Mouse (Mus musculus) macrophage (primary cell): ENCODE results near the gene Olfr639. TPM values are rescaled to one million over a fixed set of nuclear protein-coding genes. Genes with fewer than 3 reads are reported as not detected.

Experiments used
- polyA plus RNA-seq: library from polyadenylated mRNA; stranded (reverse); fragments of 250-400 nt; gene quantifications from 3 replicates; pipeline ENCODE4 v1.2.4, GENCODE M21; 2018; ENCODE audit warnings: inconsistent platforms

Olfr639 gene
- polyA plus RNA-seq, 1 experiment from 2014 or later, result not detected

Other genes with a start within 250 kb of the Olfr639 start
- not detected in 3 replicates for gene Olfr69, start 245.7 kb downstream of the Olfr639 start, polyA plus RNA-seq
- not detected in 3 replicates for gene Olfr68, start 237.6 kb downstream of the Olfr639 start, polyA plus RNA-seq
- gene Olfr67, start 225.5 kb downstream of the Olfr639 start, polyA plus RNA-seq, result not detected in 3 replicates
- gene Hbb-bt, start 203.3 kb downstream of the Olfr639 start, polyA plus RNA-seq, result not detected in 3 replicates
- gene Hbb-bs, start 189.2 kb downstream of the Olfr639 start, polyA plus RNA-seq, result not detected in 3 replicates
- not detected in 3 replicates for gene Hbb-bh2, start 176.8 kb downstream of the Olfr639 start, polyA plus RNA-seq
- gene Hbb-bh1, start 174.1 kb downstream of the Olfr639 start, polyA plus RNA-seq, result not detected in 3 replicates
- gene Hbb-y, start 164.1 kb downstream of the Olfr639 start, polyA plus RNA-seq, result not detected in 3 replicates
- not detected in 3 replicates for gene Olfr66, start 131.1 kb downstream of the Olfr639 start, polyA plus RNA-seq
- not detected in 3 replicates for gene Olfr64, start 122.8 kb downstream of the Olfr639 start, polyA plus RNA-seq
- not detected in 3 replicates for gene Olfr65, start 113.8 kb downstream of the Olfr639 start, polyA plus RNA-seq
- gene Olfr631, start 88.5 kb downstream of the Olfr639 start, polyA plus RNA-seq, result not detected in 3 replicates
- not detected in 3 replicates for gene Olfr632, start 83.0 kb downstream of the Olfr639 start, polyA plus RNA-seq
- gene Olfr633, start 72.9 kb downstream of the Olfr639 start, polyA plus RNA-seq, result not detected in 3 replicates
- gene Olfr635, start 46.2 kb downstream of the Olfr639 start, polyA plus RNA-seq, result not detected in 3 replicates
- gene Olfr638, start 18.6 kb downstream of the Olfr639 start, polyA plus RNA-seq, result not detected in 3 replicates
- not detected in 3 replicates for gene Olfr640, start 8.3 kb upstream of the Olfr639 start, polyA plus RNA-seq
- gene Olfr641, start 18.1 kb upstream of the Olfr639 start, polyA plus RNA-seq, result not detected in 3 replicates
- gene Olfr642, start 35.4 kb upstream of the Olfr639 start, polyA plus RNA-seq, result not detected in 3 replicates
- not detected in 3 replicates for gene 4930516K23Rik, start 44.1 kb upstream of the Olfr639 start, polyA plus RNA-seq
- gene Olfr644, start 54.6 kb upstream of the Olfr639 start, polyA plus RNA-seq, result not detected in 3 replicates
- not detected in 3 replicates for gene Olfr645, start 68.2 kb upstream of the Olfr639 start, polyA plus RNA-seq
- not detected in 3 replicates for gene Olfr646, start 87.6 kb upstream of the Olfr639 start, polyA plus RNA-seq
- gene Ubqln5, start 112.5 kb upstream of the Olfr639 start, polyA plus RNA-seq, result not detected in 3 replicates
- gene Olfr643, start 120.1 kb upstream of the Olfr639 start, polyA plus RNA-seq, result not detected in 3 replicates
- gene Ubqln3, start 126.0 kb upstream of the Olfr639 start, polyA plus RNA-seq, result not detected in 3 replicates
- not detected in 3 replicates for gene Ubqlnl, start 133.3 kb upstream of the Olfr639 start, polyA plus RNA-seq
- not detected in 3 replicates for gene Olfm5, start 147.5 kb upstream of the Olfr639 start, polyA plus RNA-seq
- gene Olfr648, start 166.1 kb upstream of the Olfr639 start, polyA plus RNA-seq, result not detected in 3 replicates
- gene Olfr649, start 178.7 kb upstream of the Olfr639 start, polyA plus RNA-seq, result not detected in 3 replicates
- 0.53 to 1.6 TPM (median 0.83 TPM) in 3 replicates for gene Trim6, start 201.5 kb upstream of the Olfr639 start, polyA plus RNA-seq
- gene Trim34a, start 227.2 kb upstream of the Olfr639 start, polyA plus RNA-seq, result 27.8 to 59.6 TPM (median 35.2 TPM) in 3 replicates